Mouse (Mus musculus): ENCODE measurements around the gene Ankmy2. TPM values are rescaled to one million over a fixed set of nuclear protein-coding genes. Genes with fewer than 3 reads are reported as not detected.
A peak's percentile ranks its signal among the peaks of the same experiment; 100 is the strongest.
"Not testable (repeated sequence)": the region's sequence is repeated elsewhere in the genome, so short reads cannot be mapped to it uniquely, and the experiment has no call there.

Ankmy2 gene
- polyA plus RNA-seq, 1 experiment from 2014 or later, result 78.7 TPM

GRCm38 (mm10) chr12:36189610-36190009 lies 32.7 kb downstream of the Ankmy2 start:
- H3K4me3 ChIP-seq (replicated peaks; ENCODE audit: low read length), result no peak overlapping the region
- no peak overlapping the region for H3K27ac ChIP-seq
- H3K27me3 ChIP-seq (ENCODE audit: control insufficient read depth, insufficient read depth, low read length), result no peaks in the 10 kb centered on the region
- H3K36me3 ChIP-seq (replicated peaks; ENCODE audit: control insufficient read depth, insufficient read depth), result peaks cover 88% of the 10 kb centered on the region
- ATAC-seq (ENCODE audit: low FRiP score) (no peak), DNase-seq (ENCODE audit: low spot score) (no peak)
- WGBS, result 95% methylated on average over 3 of the region's 3 CpGs
- no peak overlapping the region for H3K4me2 ChIP-seq (replicated peaks)
- no peaks in the 10 kb centered on the region for H3K9me3 ChIP-seq (ENCODE audit: control insufficient read depth, low read length)
- H3K4me1 ChIP-seq (replicated peaks; ENCODE audit: control insufficient read depth, insufficient read depth, low read length), result no peaks in the 10 kb centered on the region
- H3K9ac ChIP-seq, result no peak overlapping the region

- Histone ChIP-seq H3K4me1 (replicated peaks; ENCODE audit: control insufficient read depth, insufficient read depth, low read length) (no peaks in the 10 kb centered on the region), H3K9ac (no peak overlapping the region), H3K27ac (no peak overlapping the region), H3K9me3 (ENCODE audit: control insufficient read depth, low read length) (no peaks in the 10 kb centered on the region), H3K4me3 (replicated peaks; ENCODE audit: low read length) (no peak overlapping the region), H3K4me2 (replicated peaks) (no peak overlapping the region), H3K36me3 (replicated peaks; ENCODE audit: control insufficient read depth, insufficient read depth) (peaks cover 89% of the 10 kb centered on the region), H3K27me3 (ENCODE audit: control insufficient read depth, insufficient read depth, low read length) (no peaks in the 10 kb centered on the region)
- ATAC-seq (ENCODE audit: low FRiP score) (no peak), DNase-seq (ENCODE audit: low spot score) (no peak)
- 92% methylated on average over 5 of the region's 5 CpGs for WGBS
Measured at GRCm38 (mm10) chr12:36190343-36190742, 33.4 kb downstream of the Ankmy2 start.

DNA sequence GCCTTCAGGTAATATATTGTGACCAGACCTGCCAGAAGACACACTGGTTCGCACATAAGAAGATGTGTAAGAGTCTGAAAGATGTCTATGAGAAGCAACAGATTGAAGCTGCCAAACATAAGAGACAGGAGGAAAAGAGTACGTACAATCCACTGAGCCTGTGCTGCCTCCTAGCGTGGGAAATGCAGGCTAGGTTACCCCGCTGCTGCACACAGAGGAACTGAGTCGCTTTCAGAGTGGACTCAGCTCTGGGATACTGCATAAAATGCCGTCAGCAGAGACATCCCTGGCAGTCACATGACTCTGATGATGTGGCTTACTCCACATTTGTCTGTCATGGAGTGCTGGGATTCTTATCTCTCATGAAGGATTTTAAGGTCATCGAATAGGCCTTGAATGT lies 38.1 kb downstream of the Ankmy2 start:
- no peak overlapping the region for H3K4me3 ChIP-seq (replicated peaks; ENCODE audit: low read length)
- H3K27me3 ChIP-seq (ENCODE audit: control insufficient read depth, insufficient read depth, low read length), result no peaks in the 10 kb centered on the region
- no peaks in the 10 kb centered on the region for H3K4me1 ChIP-seq (replicated peaks; ENCODE audit: control insufficient read depth, insufficient read depth, low read length)
- ATAC-seq (ENCODE audit: low FRiP score), result no peak
- peaks cover 78% of the 10 kb centered on the region for H3K36me3 ChIP-seq (replicated peaks; ENCODE audit: control insufficient read depth, insufficient read depth)
- DNase-seq (ENCODE audit: low spot score), result no peak
- no peak overlapping the region for H3K9ac ChIP-seq
- WGBS, result 93% methylated on average over 7 of the region's 7 CpGs
- H3K4me2 ChIP-seq (replicated peaks), result no peak overlapping the region
- H3K9me3 ChIP-seq (ENCODE audit: control insufficient read depth, low read length), result peaks cover 26% of the 10 kb centered on the region
- no peak overlapping the region for H3K27ac ChIP-seq

DNA sequence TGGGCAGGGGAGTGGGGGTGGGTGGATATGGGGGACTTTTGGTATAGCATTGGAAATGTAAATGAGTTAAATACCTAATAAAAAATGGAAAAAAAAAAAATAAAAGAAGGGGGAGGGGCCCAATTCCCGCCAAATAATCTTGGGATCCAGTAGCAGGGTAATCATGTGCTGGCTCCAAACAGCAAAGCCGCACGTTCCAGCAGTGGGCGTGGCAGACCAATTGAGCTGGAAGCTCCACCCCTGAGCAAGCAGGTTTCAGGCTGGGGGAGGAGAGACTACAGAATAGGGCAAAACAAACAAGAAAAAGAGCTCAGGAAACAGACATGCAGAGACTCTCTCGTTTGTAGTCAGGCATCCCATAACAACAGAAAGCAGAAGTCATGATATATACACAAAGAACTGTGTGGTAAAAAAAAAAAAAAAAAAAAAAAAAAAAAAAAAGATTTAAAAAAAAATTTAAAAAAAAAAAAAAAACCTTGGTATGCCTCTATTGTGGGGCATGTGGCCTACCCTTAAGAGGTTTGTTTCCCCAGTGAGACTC lies 48.7 kb downstream of the Ankmy2 start:
- not testable (repeated sequence) for H3K27ac ChIP-seq; ATAC-seq (ENCODE audit: low FRiP score); H3K27me3 ChIP-seq (ENCODE audit: control insufficient read depth, insufficient read depth, low read length); H3K36me3 ChIP-seq (replicated peaks; ENCODE audit: control insufficient read depth, insufficient read depth); H3K9ac ChIP-seq; H3K9me3 ChIP-seq (ENCODE audit: control insufficient read depth, low read length); H3K4me2 ChIP-seq (replicated peaks); DNase-seq (ENCODE audit: low spot score); H3K4me3 ChIP-seq (replicated peaks; ENCODE audit: low read length)
- 51% methylated on average over 5 of the region's 5 CpGs for WGBS
- H3K4me1 ChIP-seq (replicated peaks; ENCODE audit: control insufficient read depth, insufficient read depth, low read length), result peaks cover 10% of the 10 kb centered on the region; the same call in 1 of the 2 replicates

- peak overlapping the region; percentile 29 for H3K27ac ChIP-seq
- ATAC-seq (ENCODE audit: low FRiP score) (peak; percentile 96), DNase-seq (ENCODE audit: low spot score) (peak; percentile 79)
- no peak overlapping the region for H3K9ac ChIP-seq
- no peaks in the 10 kb centered on the region for H3K9me3 ChIP-seq (ENCODE audit: control insufficient read depth, low read length)
- peak overlapping the region; percentile 34 for H3K4me2 ChIP-seq (replicated peaks)
- H3K4me1 ChIP-seq (replicated peaks; ENCODE audit: control insufficient read depth, insufficient read depth, low read length), result peaks cover 10% of the 10 kb centered on the region; the same call in 1 of the 2 replicates
- no peak overlapping the region for H3K4me3 ChIP-seq (replicated peaks; ENCODE audit: low read length)
- WGBS, result 33% methylated on average over 9 of the region's 9 CpGs
- H3K27me3 ChIP-seq (ENCODE audit: control insufficient read depth, insufficient read depth, low read length), result no peaks in the 10 kb centered on the region
- no peaks in the 10 kb centered on the region for H3K36me3 ChIP-seq (replicated peaks; ENCODE audit: control insufficient read depth, insufficient read depth)
Measured at GRCm38 (mm10) chr12:36207072-36207799, 50.3 kb downstream of the Ankmy2 start.

DNA sequence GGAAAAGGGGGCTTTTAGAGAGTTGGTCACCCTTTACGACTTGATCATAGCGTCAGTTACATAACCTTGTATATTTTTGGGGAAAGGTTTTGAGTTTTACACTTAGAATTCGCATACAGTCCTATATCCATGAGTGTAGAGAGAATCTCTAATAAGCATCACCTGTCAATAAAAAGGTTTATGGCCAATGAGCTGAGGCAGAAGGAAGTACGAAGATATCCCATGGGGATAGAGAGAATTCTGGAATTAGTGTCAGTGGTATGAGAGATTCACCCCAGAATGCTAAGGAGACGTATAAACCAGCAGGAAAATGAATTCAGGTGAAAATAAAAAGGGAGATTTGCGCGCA lies 50.9 kb downstream of the Ankmy2 start:
- H3K36me3 ChIP-seq (replicated peaks; ENCODE audit: control insufficient read depth, insufficient read depth), result no peaks in the 10 kb centered on the region
- no peak overlapping the region for H3K9ac ChIP-seq
- H3K4me3 ChIP-seq (replicated peaks; ENCODE audit: low read length), result no peak overlapping the region
- H3K9me3 ChIP-seq (ENCODE audit: control insufficient read depth, low read length), result no peaks in the 10 kb centered on the region
- WGBS, result 50% methylated on average over 7 of the region's 7 CpGs
- DNase-seq (ENCODE audit: low spot score) (no peak), ATAC-seq (ENCODE audit: low FRiP score) (no peak)
- peaks cover 10% of the 10 kb centered on the region; the same call in 1 of the 2 replicates for H3K4me1 ChIP-seq (replicated peaks; ENCODE audit: control insufficient read depth, insufficient read depth, low read length)
- H3K4me2 ChIP-seq (replicated peaks), result peak overlapping the region; percentile 34
- no peaks in the 10 kb centered on the region for H3K27me3 ChIP-seq (ENCODE audit: control insufficient read depth, insufficient read depth, low read length)
- H3K27ac ChIP-seq, result peak overlapping the region; percentile 29; the same call in 1 of the 2 replicates

GRCm38 (mm10) chr12:36208456-36208855 lies 51.5 kb downstream of the Ankmy2 start:
- H3K27ac ChIP-seq, result 0 out of 2 replicates have a peak overlapping the region, but pooled peaks have one; percentile 29
- peak overlapping the region; percentile 34; the same call in 1 of the 2 replicates for H3K4me2 ChIP-seq (replicated peaks)
- 66% methylated on average over 19 of the region's 19 CpGs for WGBS
- H3K9ac ChIP-seq, result no peak overlapping the region
- H3K9me3 ChIP-seq (ENCODE audit: control insufficient read depth, low read length), result no peaks in the 10 kb centered on the region
- no peaks in the 10 kb centered on the region for H3K36me3 ChIP-seq (replicated peaks; ENCODE audit: control insufficient read depth, insufficient read depth)
- DNase-seq (ENCODE audit: low spot score), result no peak
- H3K4me1 ChIP-seq (replicated peaks; ENCODE audit: control insufficient read depth, insufficient read depth, low read length), result peaks cover 10% of the 10 kb centered on the region; the same call in 1 of the 2 replicates
- H3K4me3 ChIP-seq (replicated peaks; ENCODE audit: low read length), result no peak overlapping the region
- H3K27me3 ChIP-seq (ENCODE audit: control insufficient read depth, insufficient read depth, low read length), result no peaks in the 10 kb centered on the region
- ATAC-seq (ENCODE audit: low FRiP score), result no peak

DNA sequence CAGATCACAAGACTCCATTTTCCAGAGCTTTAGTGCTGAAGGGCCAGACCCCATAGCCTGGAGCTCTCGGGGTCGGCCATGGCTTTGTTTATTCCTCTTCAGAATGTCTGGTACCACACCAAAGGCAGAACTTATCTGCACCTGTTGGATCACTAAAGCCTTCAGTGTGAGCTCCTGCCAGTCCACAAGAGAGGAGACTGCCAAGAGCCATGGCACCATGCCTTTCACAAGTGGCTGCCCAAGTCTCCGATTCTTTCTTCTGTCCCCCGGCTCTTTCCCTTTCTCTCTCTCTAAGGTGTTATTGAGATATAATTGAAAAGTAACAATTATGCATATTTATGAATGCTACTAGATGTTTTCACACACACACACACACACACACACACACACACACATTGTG lies 53.2 kb downstream of the Ankmy2 start:
- 80% methylated on average over 4 of the region's 4 CpGs for WGBS
- H3K9me3 ChIP-seq (ENCODE audit: control insufficient read depth, low read length), result no peaks in the 10 kb centered on the region
- DNase-seq (ENCODE audit: low spot score) (no peak), ATAC-seq (ENCODE audit: low FRiP score) (no peak)
- no peak overlapping the region for H3K4me3 ChIP-seq (replicated peaks; ENCODE audit: low read length)
- H3K36me3 ChIP-seq (replicated peaks; ENCODE audit: control insufficient read depth, insufficient read depth), result no peaks in the 10 kb centered on the region
- H3K27me3 ChIP-seq (ENCODE audit: control insufficient read depth, insufficient read depth, low read length), result no peaks in the 10 kb centered on the region
- no peak overlapping the region for H3K27ac ChIP-seq
- H3K4me1 ChIP-seq (replicated peaks; ENCODE audit: control insufficient read depth, insufficient read depth, low read length), result peaks cover 10% of the 10 kb centered on the region; the same call in 1 of the 2 replicates
- H3K9ac ChIP-seq, result no peak overlapping the region
- no peak overlapping the region for H3K4me2 ChIP-seq (replicated peaks)

GRCm38 (mm10) chr12:36214389-36215148 lies 57.7 kb downstream of the Ankmy2 start:
- Histone ChIP-seq H3K9ac (no peak overlapping the region), H3K36me3 (replicated peaks; ENCODE audit: control insufficient read depth, insufficient read depth) (no peaks in the 10 kb centered on the region), H3K27me3 (ENCODE audit: control insufficient read depth, insufficient read depth, low read length) (no peaks in the 10 kb centered on the region), H3K4me3 (replicated peaks; ENCODE audit: low read length) (no peak overlapping the region), H3K4me2 (replicated peaks) (no peak overlapping the region), H3K9me3 (ENCODE audit: control insufficient read depth, low read length) (no peaks in the 10 kb centered on the region), H3K4me1 (replicated peaks; ENCODE audit: control insufficient read depth, insufficient read depth, low read length) (peaks cover 8% of the 10 kb centered on the region; the same call in 1 of the 2 replicates), H3K27ac (no peak overlapping the region)
- WGBS, result 51% methylated on average over 8 of the region's 8 CpGs
- no peak for DNase-seq (ENCODE audit: low spot score)
- peak; percentile 41; the same call in 1 of the 2 replicates for ATAC-seq (ENCODE audit: low FRiP score)
